Mouse (Mus musculus) stomach, embryonic 14.5 days (tissue): ENCODE results near the gene Lamc3. TPM values are rescaled to one million over a fixed set of nuclear protein-coding genes. Genes with fewer than 3 reads are reported as not detected.

Experiments used
- ATAC-seq: fragments of 200-750 bp; cut with Nextera tagmentation; 2 replicates; pipeline ENCODE4 v1.8.0; 2017; ENCODE audit warnings: low read depth, moderate TSS enrichment; ENCODE audit not compliant: insufficient number of reproducible peaks, insufficient read depth, low FRiP score
- H3K27ac ChIP-seq: fragments of 300-500 bp; sonication (generic); 2 replicates; pipeline ENCODE4 v1.5.1; 2014; ENCODE audit warnings: mild to moderate bottlenecking, low read length, moderate library complexity, mixed read lengths
- H3K27me3 ChIP-seq: fragments of 300-500 bp; sonication (generic); 2 replicates; pipeline ENCODE4 v1.6.1; 2014; ENCODE audit warnings: low read length, control low read depth, mixed read lengths; ENCODE audit not compliant: control insufficient read depth, insufficient read depth
- H3K36me3 ChIP-seq: fragments of 300-500 bp; sonication (generic); 2 replicates; pipeline ENCODE4 v1.6.1; 2014; ENCODE audit warnings: mild to moderate bottlenecking, control low read depth, low read length, moderate library complexity, mixed read lengths; ENCODE audit not compliant: control insufficient read depth, insufficient read depth
- H3K4me1 ChIP-seq: fragments of 300-500 bp; sonication (generic); 2 replicates; pipeline ENCODE4 v1.6.1; 2014; ENCODE audit warnings: low read length, control low read depth, mixed read lengths; ENCODE audit not compliant: control insufficient read depth, insufficient read depth
- H3K4me2 ChIP-seq: fragments of 300-500 bp; sonication (generic); replicated peaks from 2 replicates; pipeline ENCODE4 v1.6.1; 2014; ENCODE audit warnings: low read depth, low read length, control low read depth
- H3K4me3 ChIP-seq: fragments of 300-500 bp; sonication (generic); 2 replicates; pipeline ENCODE4 v1.5.1; 2014; ENCODE audit warnings: low read depth, low read length, control low read depth
- H3K9ac ChIP-seq: fragments of 300-500 bp; sonication (generic); replicated peaks from 2 replicates; pipeline ENCODE4 v1.6.1; 2014; ENCODE audit warnings: low read depth, mild to moderate bottlenecking, control low read depth, low read length, moderate library complexity, mixed read lengths
- H3K9me3 ChIP-seq: fragments of 300-500 bp; sonication (generic); 2 replicates; pipeline ENCODE4 v1.6.1; 2016; ENCODE audit warnings: low read depth, low read length, control low read depth; ENCODE audit not compliant: control insufficient read depth
- WGBS: fragments of 180-500 bp; shearing (Covaris S2); extraction: QIAGEN DNeasy Blood & Tissue Kit; methylation state at CpG from one replicate; pipeline ENCODE4 v1.1.7; 2014; 5-methylcytosine and 5-hydroxymethylcytosine counted together
- polyA plus RNA-seq: library from polyadenylated mRNA; unstranded; fragments of >200 nt; fragmentation: Nextera tagmentation; extraction: Ambion mirVana; gene quantifications from 2 replicates; pipeline ENCODE4 v1.2.1, GENCODE M21; 2014

The Lamc3 gene
- polyA plus RNA-seq, 1 experiment from 2014 or later = 0.36 TPM

GRCm38 (mm10) chr2:31950058-31950871 is 63.2 kb downstream of the Lamc3 start, which contains the start of gene Aif1l:
TSS of gene Aif1l (plus strand) at chr2:31950139.
- Histone ChIP-seq H3K27ac (no peak within 1 kb of the TSS), H3K4me3 (peak within 1 kb of the TSS; percentile 69), H3K27me3 (no peaks in the 10 kb centered on the region), H3K4me2 (peak within 1 kb of the TSS; percentile 98), H3K36me3 (no peaks in the 10 kb centered on the region), H3K4me1 (peaks cover 4% of the 10 kb centered on the region; the same call in 1 of the 2 replicates), H3K9ac (peak within 1 kb of the TSS; percentile 50; the same call in 1 of the 2 replicates), H3K9me3 (no peaks in the 10 kb centered on the region)
- peak; percentile 57 for ATAC-seq
- WGBS = under 1% methylated on average over 61 of the region's 66 CpGs

GRCm38 (mm10) chr2:31950966-31951365 is 63.9 kb downstream of the Lamc3 start:
- H3K9ac ChIP-seq = peak overlapping the region; percentile 50; the same call in 1 of the 2 replicates
- no peaks in the 10 kb centered on the region for H3K36me3 ChIP-seq
- ATAC-seq = no peak
- no peak overlapping the region for H3K27ac ChIP-seq
- H3K27me3 ChIP-seq = no peaks in the 10 kb centered on the region
- no peaks in the 10 kb centered on the region for H3K9me3 ChIP-seq
- H3K4me1 ChIP-seq = peaks cover 4% of the 10 kb centered on the region; the same call in 1 of the 2 replicates
- 20% methylated on average over 9 of the region's 9 CpGs for WGBS
- H3K4me2 ChIP-seq = peak overlapping the region; percentile 98
- peak overlapping the region; percentile 69 for H3K4me3 ChIP-seq

- H3K4me1 ChIP-seq = peaks cover 4% of the 10 kb centered on the region; the same call in 1 of the 2 replicates
- no peak overlapping the region for H3K4me3 ChIP-seq
- no peaks in the 10 kb centered on the region for H3K36me3 ChIP-seq
- H3K27me3 ChIP-seq = no peaks in the 10 kb centered on the region
- no peak for ATAC-seq
- 88% methylated on average over 10 of the region's 10 CpGs for WGBS
- no peak overlapping the region for H3K4me2 ChIP-seq
- H3K27ac ChIP-seq = no peak overlapping the region
- H3K9me3 ChIP-seq = no peaks in the 10 kb centered on the region
- H3K9ac ChIP-seq = no peak overlapping the region
Observed at GRCm38 (mm10) chr2:31952236-31952635, 65.1 kb downstream of the Lamc3 start.

GRCm38 (mm10) chr2:31952725-31953124 is 65.6 kb downstream of the Lamc3 start:
- H3K27ac ChIP-seq = no peak overlapping the region
- no peak overlapping the region for H3K4me2 ChIP-seq
- WGBS = 88% methylated on average over 3 of the region's 3 CpGs
- peaks cover 4% of the 10 kb centered on the region; the same call in 1 of the 2 replicates for H3K4me1 ChIP-seq
- H3K27me3 ChIP-seq = no peaks in the 10 kb centered on the region
- H3K9ac ChIP-seq = no peak overlapping the region
- H3K9me3 ChIP-seq = no peaks in the 10 kb centered on the region
- ATAC-seq = no peak
- H3K36me3 ChIP-seq = no peaks in the 10 kb centered on the region
- no peak overlapping the region for H3K4me3 ChIP-seq

- no peak for ATAC-seq
- Histone ChIP-seq H3K4me2 (no peak overlapping the region), H3K4me3 (no peak overlapping the region), H3K36me3 (no peaks in the 10 kb centered on the region), H3K27me3 (no peaks in the 10 kb centered on the region), H3K4me1 (peaks cover 4% of the 10 kb centered on the region; the same call in 1 of the 2 replicates), H3K27ac (no peak overlapping the region), H3K9me3 (no peaks in the 10 kb centered on the region), H3K9ac (no peak overlapping the region)
- 73% methylated on average over 8 of the region's 8 CpGs for WGBS
Observed at GRCm38 (mm10) chr2:31953687-31954086, 66.6 kb downstream of the Lamc3 start.

GRCm38 (mm10) chr2:31954779-31955181 is 67.7 kb downstream of the Lamc3 start:
- no peak for ATAC-seq
- 93% methylated on average over 9 of the region's 9 CpGs for WGBS
- Histone ChIP-seq H3K4me2 (no peak overlapping the region), H3K27me3 (no peaks in the 10 kb centered on the region), H3K9me3 (no peaks in the 10 kb centered on the region), H3K27ac (no peak overlapping the region), H3K4me3 (no peak overlapping the region), H3K9ac (no peak overlapping the region), H3K36me3 (no peaks in the 10 kb centered on the region), H3K4me1 (peaks cover 4% of the 10 kb centered on the region; the same call in 1 of the 2 replicates)

GRCm38 (mm10) chr2:31955686-31956085 is 68.6 kb downstream of the Lamc3 start:
- H3K27ac ChIP-seq = no peak overlapping the region
- ATAC-seq = no peak
- H3K9me3 ChIP-seq = no peaks in the 10 kb centered on the region
- no peak overlapping the region for H3K9ac ChIP-seq
- H3K4me3 ChIP-seq = no peak overlapping the region
- WGBS = 84% methylated on average over 5 of the region's 5 CpGs
- no peak overlapping the region for H3K4me2 ChIP-seq
- peaks cover 3% of the 10 kb centered on the region; the same call in 1 of the 2 replicates for H3K4me1 ChIP-seq
- H3K27me3 ChIP-seq = no peaks in the 10 kb centered on the region
- H3K36me3 ChIP-seq = no peaks in the 10 kb centered on the region

- 87% methylated on average over 10 of the region's 10 CpGs for WGBS
- ATAC-seq = no peak
Observed at GRCm38 (mm10) chr2:31957211-31957610, 70.1 kb downstream of the Lamc3 start.

More at GRCm38 (mm10) chr2:31957211-31957610, 70.1 kb downstream of the Lamc3 start:
- Histone ChIP-seq H3K27me3 (no peaks in the 10 kb centered on the region), H3K27ac (no peak overlapping the region), H3K4me1 (no peaks in the 10 kb centered on the region), H3K4me2 (no peak overlapping the region), H3K9me3 (no peaks in the 10 kb centered on the region), H3K4me3 (no peak overlapping the region), H3K9ac (no peak overlapping the region), H3K36me3 (no peaks in the 10 kb centered on the region)
